Mouse (Mus musculus) CD8-positive naive resting alpha-beta T cell, adult 2 months (primary cell): ENCODE results near the gene Srgap3.

Experiments
- DNase-seq, 2 experiments: peaks; one replicate each; pipeline ENCODE4 v3.0.0; 2022; ENCODE audit warnings: low read depth in 2 of 2, low spot score in 2 of 2

Gene Srgap3

DNA sequence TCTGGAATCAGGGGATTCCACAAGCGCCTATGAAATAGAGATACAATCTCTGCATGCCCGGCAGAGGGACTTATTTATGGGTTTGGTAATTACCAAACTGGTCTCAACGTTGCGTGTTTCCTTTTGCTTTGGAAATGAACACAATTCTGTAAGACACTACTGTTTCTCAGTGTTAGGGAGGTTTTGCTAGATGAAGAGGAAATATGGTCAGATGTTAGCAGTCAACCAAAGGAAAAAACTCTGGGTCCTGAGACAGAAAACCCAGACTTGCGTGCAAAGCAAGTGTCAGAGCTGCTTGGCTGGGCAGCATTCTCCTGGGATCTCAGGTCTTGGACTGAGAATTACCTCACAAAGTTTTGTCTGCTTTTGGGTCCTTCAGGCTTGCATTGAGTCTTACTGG is 34.5 kb downstream of the Srgap3 start:
- DNase-seq: no peak

DNA sequence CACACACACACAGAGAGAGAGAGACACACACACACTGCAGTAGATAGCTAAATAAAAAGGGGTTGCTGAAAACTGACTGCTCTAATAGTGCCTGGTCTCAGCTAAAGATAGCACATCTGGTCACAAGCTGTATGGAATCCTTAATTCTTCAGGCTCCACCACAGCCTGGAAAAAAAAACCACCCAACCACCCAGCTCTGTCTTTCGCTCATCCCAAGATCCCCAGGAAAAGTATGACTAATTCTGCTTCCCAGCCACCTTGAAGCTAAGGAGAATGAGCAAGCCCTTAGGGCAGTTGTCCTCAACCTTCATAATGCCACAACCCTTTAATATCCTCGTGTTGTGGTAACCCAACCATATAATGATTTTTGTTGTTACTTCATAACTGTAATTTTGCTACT is 37.4 kb downstream of the Srgap3 start:
- DNase-seq: no peak

DNA sequence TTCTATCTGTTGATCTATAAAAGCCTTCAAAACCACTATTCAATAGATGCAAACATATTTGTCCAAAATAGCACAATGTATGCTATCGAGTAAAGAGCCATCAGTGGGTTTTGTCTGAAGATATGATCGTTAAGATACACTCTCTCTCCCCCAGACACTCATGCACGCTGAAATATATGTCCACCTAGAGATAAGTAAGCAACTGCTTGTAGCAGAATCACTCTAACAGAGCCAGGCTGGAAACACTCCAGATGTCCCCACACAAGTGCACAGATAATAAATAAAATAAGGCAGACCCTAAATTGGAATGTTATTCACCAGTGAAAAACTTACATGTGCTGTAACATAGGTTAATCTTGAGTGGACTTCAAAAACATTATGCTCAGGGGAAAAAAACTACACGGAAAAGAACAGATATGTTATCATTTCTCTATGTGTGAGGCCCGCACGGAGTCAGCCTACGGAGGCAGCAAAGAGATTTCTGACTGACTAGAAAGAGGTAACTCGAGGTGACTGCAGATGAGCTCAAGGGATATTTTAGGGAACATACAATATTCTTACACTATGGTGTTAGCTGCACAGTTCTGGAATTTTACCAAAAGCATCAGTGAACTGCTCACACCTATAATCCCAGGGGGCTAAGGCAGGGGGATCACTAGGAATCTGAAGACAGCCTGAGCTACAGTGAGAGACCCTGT is 39.0 kb downstream of the Srgap3 start:
- no peak for DNase-seq

DNA sequence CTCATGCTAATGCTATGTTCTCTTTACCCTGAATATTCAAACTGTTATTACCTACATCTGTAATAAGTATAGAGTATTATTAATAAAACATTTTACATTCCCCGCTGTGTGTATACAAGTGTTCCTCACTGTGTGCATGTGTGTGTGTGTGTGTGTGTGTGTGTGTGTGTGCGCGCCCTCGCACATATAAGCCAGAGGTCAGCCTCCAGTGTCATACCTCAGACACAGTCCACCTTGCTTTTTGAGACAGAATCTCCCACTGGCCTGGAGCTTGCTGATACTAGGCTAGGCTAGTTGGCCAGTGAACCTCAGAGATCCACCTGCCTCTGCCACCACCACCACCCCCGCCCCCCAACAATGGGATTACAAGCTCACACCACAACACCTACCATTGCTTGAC is 43.3 kb downstream of the Srgap3 start:
- DNase-seq: no peak

DNA sequence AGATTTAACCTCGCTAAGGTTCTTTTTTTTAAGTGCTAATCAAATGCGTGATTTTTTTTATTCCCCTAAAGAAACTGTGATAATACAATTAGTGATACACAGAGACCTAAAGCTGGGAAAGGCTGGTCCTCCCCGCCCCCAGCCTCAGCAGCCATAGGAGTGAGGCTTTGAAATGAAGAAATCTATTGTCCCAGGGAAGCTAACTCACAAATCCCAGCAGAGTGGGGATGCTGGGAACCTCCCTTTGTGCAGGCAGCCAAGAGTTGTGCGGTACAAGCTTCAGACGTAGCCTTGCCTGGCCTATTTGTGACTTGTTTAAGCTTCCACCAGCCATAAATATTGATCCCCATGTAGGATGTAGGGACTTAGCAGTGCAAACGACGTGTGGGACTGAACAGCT is 43.8 kb downstream of the Srgap3 start:
- no peak for DNase-seq

DNA sequence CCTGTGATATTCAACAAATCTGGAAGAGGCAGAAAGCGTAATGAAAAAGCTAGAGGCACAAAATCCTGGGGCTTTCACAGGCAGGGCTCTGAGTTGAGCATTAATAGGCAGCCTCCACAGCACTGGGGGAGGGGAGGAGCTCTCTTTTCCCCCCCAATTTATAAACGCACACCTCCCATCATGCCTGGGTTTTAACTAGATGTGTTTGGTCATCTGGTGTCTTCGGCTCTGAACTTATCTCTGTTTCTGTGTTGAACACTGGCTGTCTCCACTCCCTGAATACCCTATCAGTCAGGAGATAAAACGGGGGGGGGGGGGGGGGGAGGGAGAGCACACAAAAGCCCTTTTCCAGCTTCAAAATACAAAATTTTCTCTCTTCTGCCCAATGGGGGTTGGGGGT is 44.3 kb downstream of the Srgap3 start:
- DNase-seq: no peak

DNA sequence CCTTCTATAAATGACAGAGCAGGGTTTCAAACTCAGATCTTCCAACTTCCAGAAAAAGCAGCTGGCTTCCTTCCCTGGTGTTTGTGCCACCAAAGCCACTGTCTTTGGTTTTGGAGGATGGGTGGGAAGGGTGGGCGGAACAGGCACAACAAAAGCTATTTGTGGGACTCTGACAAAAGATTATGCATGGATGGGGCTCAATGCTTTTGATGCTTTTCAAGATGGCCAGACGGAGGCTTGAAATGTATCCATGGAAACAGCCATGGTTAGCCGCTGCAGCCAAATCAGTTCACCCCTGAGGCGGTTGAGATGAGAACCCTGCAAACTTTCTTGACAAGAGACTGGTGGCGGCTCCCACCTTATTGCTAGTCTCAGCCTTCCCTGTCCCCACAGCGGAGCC is 46.8 kb downstream of the Srgap3 start:
- DNase-seq: no peak

DNA sequence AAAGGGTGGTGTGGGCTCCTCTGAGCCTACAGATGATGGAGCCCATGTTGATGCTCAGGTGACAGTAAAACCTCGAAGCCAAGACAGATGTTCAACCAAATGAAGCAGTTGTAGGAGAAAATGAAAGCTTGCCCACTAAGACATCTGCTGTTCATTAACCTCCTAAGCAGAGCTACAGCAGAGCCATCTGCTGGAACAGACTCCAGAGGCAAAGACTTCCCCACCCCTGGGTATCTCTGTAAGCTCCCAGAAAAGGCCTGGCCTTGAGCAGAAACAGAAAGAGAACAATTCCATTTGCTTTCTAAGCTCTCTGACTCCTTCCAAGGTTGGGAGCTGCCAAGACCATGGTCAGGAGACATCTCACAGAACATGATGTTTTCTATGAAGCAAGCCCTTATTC is 47.4 kb downstream of the Srgap3 start:
- DNase-seq: no peak

DNA sequence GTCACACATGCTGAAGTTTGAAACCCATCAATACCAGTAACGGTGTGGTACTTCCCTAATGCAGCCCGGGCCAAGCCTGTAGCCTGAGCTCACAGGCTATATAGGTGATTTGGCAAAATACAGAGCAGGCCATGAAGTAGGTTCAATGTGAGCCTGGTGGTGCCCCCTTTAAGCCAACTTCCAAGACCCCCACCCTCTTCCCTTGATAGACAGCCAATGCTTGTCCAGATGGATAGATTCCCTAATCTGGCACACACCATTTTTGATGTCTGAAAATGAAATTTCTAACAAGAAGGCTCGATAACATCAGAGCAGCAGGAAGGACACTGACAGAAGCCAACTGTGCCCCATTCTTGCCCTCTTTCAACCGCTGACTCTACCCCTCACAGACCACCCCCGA is 47.8 kb downstream of the Srgap3 start:
- DNase-seq: no peak

DNA sequence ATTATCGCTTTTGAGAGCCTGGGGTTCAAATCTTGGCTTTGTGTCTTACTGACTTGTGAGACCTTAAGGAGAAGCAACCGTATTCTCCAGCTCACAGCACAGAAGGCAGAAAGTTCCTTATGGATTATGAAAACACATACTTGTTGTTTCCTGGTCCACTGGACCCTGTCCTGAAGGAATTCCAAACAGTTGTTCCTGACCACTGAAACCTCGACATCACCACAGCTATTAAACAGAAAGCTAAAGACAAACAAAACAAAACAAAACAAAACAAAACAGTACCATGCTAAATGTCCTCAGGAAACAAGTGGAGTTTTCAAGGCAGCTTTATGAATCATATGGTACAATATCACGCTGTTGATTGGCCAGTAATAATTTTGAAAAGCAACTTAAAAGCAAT is 48.6 kb downstream of the Srgap3 start:
- DNase-seq: no peak

DNA sequence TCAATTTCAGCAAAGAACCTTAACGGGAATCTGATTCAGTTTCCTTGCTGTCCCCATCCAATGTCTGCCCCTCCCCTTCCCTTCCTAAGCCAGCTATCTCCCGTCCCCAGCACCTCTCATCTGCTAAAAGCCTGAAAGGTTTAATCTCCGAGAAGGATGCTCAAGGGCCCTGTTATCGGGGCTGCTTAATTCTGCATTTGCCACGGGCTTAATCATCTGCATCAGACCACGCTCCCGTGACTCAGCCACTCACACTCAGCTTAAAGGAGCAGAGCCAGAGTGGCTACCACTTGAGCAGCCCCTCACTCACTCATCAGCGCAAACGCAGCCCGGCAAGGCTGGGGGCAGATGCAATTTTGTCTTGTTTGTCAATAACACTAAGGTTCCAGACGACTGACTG is 50.7 kb downstream of the Srgap3 start:
- DNase-seq: no peak

DNA sequence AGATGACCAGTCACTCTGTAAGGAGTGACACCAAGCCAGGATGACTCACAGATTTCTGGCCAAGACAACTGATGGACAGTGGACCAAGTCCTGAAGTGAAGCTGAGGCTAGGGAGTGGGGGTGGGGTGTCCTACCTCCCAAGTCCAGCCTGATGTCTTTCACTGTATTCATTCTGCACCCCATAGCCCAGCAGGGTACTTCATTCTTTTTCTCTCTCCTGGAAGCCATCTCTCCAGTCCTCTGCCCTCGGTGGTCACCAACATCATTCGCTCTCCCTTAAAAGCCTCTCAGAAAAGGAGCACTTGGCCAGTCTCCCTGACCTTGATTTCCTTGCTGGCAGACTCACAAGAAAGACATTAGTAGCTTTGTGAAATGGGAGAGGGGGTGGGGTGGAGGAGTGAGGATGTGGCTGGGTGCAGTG is 56.7 kb downstream of the Srgap3 start:
- no peak for DNase-seq

DNA sequence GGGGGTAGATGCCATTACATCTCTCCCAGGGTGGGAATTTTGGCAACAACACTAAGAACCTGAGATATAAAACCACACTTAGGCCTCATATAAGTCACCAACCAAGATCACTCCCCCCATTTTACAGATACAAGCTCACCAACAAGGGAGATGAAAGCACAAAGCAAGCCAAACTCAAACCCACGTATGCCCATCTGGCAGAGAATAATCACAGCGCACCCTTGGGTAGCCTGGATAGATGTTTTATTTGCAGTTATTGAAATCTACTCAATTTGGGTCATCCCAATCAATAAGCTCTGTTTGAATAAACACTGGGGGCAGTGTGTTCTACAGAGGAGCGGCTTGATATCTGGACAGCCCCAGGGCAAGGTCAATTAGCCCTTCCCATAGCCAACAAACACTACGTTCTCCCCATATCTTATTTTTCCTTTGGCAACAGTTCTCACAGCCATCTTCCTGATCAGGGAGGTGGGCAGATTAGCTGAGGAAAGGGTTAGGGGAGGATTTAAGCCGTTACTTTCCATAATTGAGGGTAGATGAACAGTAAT is 63.4 kb downstream of the Srgap3 start:
- DNase-seq: no peak

DNA sequence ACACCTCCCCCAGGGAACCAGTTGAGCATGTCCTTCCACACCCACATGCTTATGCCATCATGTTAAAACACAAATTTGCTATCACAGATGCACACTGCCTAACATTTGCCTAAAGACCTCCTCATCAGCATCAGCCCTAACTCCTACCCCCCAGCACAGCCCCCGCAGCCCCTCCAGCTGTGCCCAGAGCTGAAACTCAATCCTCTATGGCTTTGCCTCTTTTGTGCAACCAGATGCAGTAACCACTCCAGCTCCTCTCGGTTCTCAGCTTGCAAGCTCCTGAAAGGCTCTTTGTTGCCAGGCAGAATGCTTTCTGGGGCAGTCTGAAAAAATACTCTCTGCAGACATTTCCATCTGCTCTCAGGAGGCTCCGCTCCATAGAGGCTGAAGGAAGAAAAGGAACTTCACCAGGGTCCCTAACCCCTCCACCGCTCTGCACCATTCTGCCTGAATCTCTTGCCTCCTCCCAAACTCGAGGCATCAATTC is 67.0 kb downstream of the Srgap3 start:
- DNase-seq: no peak

DNA sequence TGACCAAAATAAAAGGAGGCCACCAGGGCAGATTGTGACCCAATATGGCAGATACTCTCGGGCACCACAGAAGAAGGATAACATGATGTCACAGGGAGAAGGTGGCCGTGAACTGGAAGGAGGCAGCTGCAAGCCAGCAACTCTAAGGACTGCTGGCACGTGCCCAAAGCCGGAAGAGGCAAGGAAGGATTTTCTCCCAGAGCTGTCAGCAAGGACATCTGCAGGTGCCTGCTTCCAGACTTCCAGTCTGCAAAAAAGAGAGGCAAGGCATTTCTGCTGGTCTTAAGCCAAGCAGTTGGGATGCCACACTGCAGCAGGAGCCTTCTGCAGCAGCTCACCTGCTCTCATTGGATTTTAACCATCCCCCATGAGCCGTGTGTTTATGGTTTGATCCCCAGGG is 67.9 kb downstream of the Srgap3 start:
- no peak for DNase-seq

DNA sequence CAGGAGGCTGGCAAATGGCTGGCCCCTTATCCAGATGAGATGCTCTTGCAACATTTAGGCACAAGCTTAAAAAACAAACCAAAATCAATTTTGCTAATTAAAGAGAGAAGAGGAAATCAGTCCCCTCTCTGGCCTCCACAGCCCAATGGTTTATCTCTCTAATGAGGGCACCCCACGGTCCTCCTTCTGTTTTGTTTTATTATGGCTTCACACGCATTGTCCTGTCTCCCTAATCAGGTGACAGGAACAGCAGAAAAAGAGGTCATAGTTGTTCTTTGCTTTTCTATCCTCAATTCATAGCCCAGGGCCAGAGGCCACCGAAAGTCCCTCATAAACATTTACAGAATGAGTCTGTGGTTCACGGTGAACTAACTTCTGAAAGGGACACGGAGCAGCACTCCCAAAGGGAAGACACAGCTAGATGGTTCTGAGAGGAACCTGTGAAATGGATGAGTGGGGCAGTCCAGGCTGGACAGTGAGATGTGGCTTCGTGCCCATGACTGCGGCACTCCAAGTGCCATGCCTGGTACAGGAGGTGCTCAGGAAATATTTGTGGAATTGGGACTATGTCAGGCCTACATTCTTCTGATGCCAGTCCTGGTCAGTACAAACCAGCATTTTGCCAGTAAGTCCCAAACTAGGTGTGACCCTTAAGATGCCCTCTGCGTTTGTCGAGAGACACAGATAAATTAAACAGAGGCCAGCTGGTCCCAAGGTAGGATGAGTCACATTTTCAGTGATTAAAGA is 73.8 kb downstream of the Srgap3 start:
- no peak for DNase-seq

DNA sequence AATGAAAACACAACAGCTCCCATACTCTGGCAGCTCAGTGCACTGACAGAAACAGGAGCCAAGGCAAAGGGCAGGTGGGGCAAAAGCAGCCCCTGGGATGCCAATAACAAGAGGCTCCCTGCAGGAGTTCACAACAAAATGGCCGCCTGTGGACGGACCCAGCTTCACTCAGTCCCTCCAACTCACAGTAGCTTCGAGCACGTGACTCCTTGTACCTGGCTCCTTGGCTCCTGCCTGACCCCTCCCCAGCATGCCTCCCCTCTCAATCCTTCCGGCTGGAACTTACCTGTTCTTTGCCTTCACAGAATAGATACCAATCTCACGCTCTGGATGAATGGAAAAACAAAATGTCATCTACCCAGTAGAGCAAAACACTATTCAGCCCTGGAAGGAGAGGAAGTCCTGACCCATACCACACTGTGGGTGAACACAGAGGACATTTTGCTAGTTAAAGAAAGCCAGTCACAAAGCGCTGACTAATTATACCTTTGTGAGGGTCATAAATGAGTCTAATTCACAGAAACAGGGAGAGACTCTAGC is 75.8 kb downstream of the Srgap3 start:
- DNase-seq: no peak

DNA sequence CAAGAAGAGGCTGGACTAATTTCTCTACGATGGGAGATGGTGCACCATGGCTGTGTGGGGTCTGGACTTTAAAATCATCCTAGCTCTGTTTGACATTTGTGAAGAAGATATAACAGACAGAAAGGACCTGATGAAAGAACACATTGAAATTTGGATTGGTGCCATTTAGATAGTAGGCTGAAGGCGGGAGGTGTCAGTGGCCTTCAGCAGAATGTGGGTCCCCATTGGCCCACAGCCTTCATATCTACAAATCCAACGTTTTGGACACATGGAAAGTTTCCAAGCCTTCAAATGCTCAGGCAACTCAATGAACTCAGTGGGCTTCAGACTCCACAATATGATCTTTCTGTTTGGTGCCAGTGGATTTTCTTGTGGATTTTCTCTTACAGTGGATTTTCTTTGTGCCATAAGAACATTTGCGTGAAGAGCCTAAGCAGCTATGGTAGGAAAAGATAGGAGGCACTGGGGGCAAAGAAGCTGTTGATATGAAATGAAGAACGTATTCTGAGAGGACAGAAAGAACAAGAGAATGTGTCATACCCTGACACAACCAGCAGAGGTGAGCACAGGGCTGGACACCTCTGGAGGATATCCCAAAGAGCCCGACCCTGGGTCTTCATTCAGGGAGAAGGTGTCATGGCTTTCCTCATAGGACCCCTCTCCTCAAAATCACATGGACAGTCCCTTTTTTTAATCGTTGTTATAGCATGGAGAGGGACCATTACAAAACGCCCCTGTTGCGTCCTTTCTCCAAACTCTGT is 78.7 kb downstream of the Srgap3 start:
- DNase-seq: no peak

DNA sequence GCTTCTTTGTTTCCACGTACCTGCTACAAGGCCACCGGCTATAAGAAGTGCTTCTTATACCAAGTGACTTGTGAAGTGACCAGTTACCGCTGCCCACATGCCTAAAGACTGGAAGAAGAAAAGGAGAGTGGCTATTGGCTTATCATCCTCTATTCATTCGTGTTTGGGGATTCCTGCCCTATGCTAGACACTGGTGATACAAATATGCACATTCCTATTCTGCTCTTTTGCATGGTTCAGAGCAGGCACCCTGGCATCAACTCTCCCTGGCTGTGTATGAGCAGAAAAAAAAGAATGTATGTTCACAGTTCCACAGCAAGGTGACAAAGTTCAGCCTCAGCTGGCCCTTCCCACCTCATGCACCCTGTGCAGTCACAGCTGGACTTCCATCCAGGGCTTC is 81.0 kb downstream of the Srgap3 start:
- no peak for DNase-seq

DNA sequence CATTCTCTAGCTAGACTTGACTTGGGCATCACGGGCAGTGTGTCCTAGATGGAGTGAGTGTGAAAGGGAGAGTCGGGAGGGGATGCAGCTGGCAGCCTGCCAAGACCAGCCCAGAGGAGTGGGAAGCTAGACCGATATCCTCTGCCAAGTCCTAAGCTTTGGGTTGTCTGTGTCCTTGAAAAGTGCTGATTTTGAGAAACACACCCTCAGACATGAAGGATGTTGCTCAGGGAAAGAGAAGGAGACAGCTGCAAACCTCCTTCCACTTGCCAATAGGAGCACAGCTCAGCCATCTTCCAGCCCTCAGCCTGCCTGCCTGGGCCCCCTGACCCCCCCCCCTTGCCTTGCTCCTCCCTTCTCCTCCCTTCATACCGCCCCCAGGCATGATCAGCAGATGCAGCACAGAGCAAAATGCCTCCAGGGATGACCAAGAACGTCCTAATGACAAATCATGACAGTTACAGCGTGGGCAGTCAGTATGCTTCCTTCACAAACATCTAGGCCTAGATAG is 82.0 kb downstream of the Srgap3 start:
- DNase-seq: no peak

DNA sequence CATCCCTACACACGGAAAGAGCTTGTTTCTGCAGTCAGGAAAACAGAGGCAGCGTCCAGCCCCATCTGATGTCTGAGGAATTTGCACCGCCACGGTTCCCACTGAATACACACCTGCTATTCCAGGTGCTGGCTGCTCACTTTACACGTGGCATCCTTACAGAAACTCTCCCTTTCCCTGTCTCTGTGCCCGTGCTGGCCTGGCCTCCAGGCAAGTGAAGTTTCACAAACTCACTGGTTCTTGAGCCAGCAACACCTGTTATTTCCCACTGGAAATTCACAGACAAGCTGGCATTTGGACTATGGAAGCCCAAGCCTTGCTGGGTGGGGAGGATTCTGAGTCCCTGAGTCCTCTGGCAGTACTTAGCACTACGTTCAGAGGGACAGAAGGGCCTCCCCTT is 84.6 kb downstream of the Srgap3 start:
- no peak for DNase-seq
